Mouse (Mus musculus) heart, embryonic 13.5 days (tissue): ENCODE measurements around the gene Irgm2. TPM values are rescaled to one million over a fixed set of nuclear protein-coding genes. Genes with fewer than 3 reads are reported as not detected.

ENCODE experiments used
- ATAC-seq: fragments of 200-750 bp; cut with Nextera tagmentation; 2 replicates; pipeline ENCODE4 v1.8.0; 2017; ENCODE audit warnings: moderate TSS enrichment; ENCODE audit not compliant: insufficient number of reproducible peaks, low FRiP score, low TSS enrichment; ENCODE audit errors: extremely low read depth
- H3K27ac ChIP-seq: fragments of 300-500 bp; sonication (generic); replicated peaks from 2 replicates; pipeline ENCODE4 v1.5.1; 2015; ENCODE audit warnings: moderate library complexity, mild to moderate bottlenecking, inconsistent platforms
- H3K27me3 ChIP-seq: fragments of 300-500 bp; sonication (generic); replicated peaks from 2 replicates; pipeline ENCODE4 v1.6.1; 2015; ENCODE audit warnings: mild to moderate bottlenecking, inconsistent platforms
- H3K36me3 ChIP-seq: fragments of 300-500 bp; sonication (generic); 2 replicates; pipeline ENCODE4 v1.6.1; 2015; ENCODE audit warnings: mild to moderate bottlenecking, inconsistent platforms
- H3K4me1 ChIP-seq: fragments of 300-500 bp; sonication (generic); 2 replicates; pipeline ENCODE4 v1.6.1; 2015; ENCODE audit warnings: inconsistent platforms
- H3K4me2 ChIP-seq: fragments of 300-500 bp; sonication (generic); 2 replicates; pipeline ENCODE4 v1.6.1; 2015; ENCODE audit warnings: inconsistent platforms, mild to moderate bottlenecking, moderate library complexity
- H3K4me3 ChIP-seq: fragments of 300-500 bp; sonication (generic); 2 replicates; pipeline ENCODE4 v1.5.1; 2015; ENCODE audit warnings: moderate library complexity, mild to moderate bottlenecking, inconsistent platforms
- H3K9ac ChIP-seq: fragments of 300-500 bp; sonication (generic); 2 replicates; pipeline ENCODE4 v1.6.1; 2015; ENCODE audit warnings: inconsistent platforms, mild to moderate bottlenecking, moderate library complexity
- H3K9me3 ChIP-seq: fragments of 300-500 bp; sonication (generic); 2 replicates; pipeline ENCODE4 v1.6.1; 2016; ENCODE audit warnings: inconsistent platforms
- WGBS: fragments of 180-500 bp; shearing (Covaris S2); methylation state at CpG from one replicate; pipeline ENCODE4 v1.1.7; 2015; ENCODE audit warnings: mixed read lengths; 5-methylcytosine and 5-hydroxymethylcytosine counted together
- polyA plus RNA-seq: library from polyadenylated mRNA; unstranded; fragments of >200 nt; fragmentation: Nextera tagmentation; extraction: Ambion mirVana; gene quantifications from 2 replicates; pipeline ENCODE4 v1.2.1, GENCODE M21; 2015

The Irgm2 gene
- polyA plus RNA-seq, 1 experiment from 2014 or later, result 3.6 TPM

DNA sequence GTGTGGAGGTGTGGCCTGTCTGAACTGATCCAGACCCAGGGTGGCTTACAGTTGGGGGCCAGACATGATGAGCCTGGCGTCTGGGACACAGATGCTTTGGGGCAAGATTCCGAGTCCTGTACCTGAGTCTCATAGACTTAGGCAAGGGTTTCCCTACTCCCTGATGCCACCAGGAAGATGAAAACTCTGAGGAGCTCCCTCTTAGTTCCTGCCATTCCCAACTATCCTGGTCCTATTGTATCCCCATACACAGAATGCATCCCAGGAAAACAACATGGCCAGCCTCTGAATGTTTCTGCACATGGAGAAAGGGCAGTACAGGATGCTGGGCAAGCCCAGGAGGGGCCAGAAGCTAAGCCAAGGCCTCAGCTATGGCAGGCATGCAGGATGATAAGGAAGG is 64.1 kb downstream of the Irgm2 start:
- 66% methylated on average over 2 of the region's 2 CpGs for WGBS
- Histone ChIP-seq H3K4me2 (no peak overlapping the region), H3K4me1 (no peaks in the 10 kb centered on the region), H3K27me3 (no peaks in the 10 kb centered on the region), H3K9me3 (no peaks in the 10 kb centered on the region), H3K27ac (no peak overlapping the region), H3K4me3 (no peak overlapping the region), H3K9ac (no peak overlapping the region), H3K36me3 (no peaks in the 10 kb centered on the region)
- no peak for ATAC-seq

GRCm38 (mm10) chr11:58264546-58264945 is 65.1 kb downstream of the Irgm2 start:
- Histone ChIP-seq H3K4me3 (no peak overlapping the region), H3K4me2 (no peak overlapping the region), H3K9ac (no peak overlapping the region), H3K36me3 (no peaks in the 10 kb centered on the region), H3K9me3 (no peaks in the 10 kb centered on the region), H3K4me1 (no peaks in the 10 kb centered on the region), H3K27ac (no peak overlapping the region), H3K27me3 (no peaks in the 10 kb centered on the region)
- 71% methylated on average over 9 of the region's 9 CpGs for WGBS
- ATAC-seq, result no peak

DNA sequence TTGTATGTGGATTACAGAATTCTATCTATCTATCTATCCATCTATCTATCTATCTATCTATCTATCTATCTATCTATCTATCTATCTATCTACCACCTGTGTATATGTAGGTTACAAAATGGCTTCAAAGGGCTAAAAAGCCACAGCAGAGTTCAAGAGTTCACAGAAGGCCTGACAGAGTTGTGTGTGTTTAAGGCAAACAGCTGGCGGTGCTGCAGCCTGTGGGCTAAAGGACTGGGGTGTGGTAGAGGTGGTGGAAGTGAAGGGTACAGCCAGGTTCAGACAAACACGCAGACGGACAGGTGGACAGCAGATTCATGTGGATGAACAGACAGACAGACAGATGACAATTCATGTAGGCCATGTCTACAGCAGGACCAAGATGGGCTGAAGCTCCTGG is 68.9 kb downstream of the Irgm2 start:
- Histone ChIP-seq H3K9ac (no peak overlapping the region), H3K4me2 (no peak overlapping the region), H3K9me3 (no peaks in the 10 kb centered on the region), H3K36me3 (no peaks in the 10 kb centered on the region), H3K4me3 (no peak overlapping the region), H3K27me3 (peaks cover 11% of the 10 kb centered on the region; the same call in 1 of the 2 replicates), H3K4me1 (no peaks in the 10 kb centered on the region), H3K27ac (no peak overlapping the region)
- WGBS, result 81% methylated on average over 3 of the region's 3 CpGs
- no peak for ATAC-seq

Other genes starting within 250 kb of the Irgm2 start
- 11.7 and 12.8 TPM in 2 replicates for gene Larp1, start 190.6 kb upstream of the Irgm2 start, polyA plus RNA-seq
- not detected in 2 replicates for gene Gm12248, start 106.5 kb upstream of the Irgm2 start, polyA plus RNA-seq
- gene Cnot8, start 95.5 kb upstream of the Irgm2 start, polyA plus RNA-seq, result 64.9 and 71.1 TPM in 2 replicates
- gene Gemin5, start 31.1 kb upstream of the Irgm2 start, polyA plus RNA-seq, result 13.5 and 13.9 TPM in 2 replicates
- gene Mrpl22, start 28.0 kb upstream of the Irgm2 start, polyA plus RNA-seq, result 103 and 114 TPM in 2 replicates
- gene Igtp, start 62 bp upstream of the Irgm2 start, polyA plus RNA-seq, result 4.4 and 5.0 TPM in 2 replicates
- not detected in 2 replicates for gene 4930438A08Rik, start 75.2 kb downstream of the Irgm2 start, polyA plus RNA-seq
- gene Zfp692, start 107.5 kb downstream of the Irgm2 start, polyA plus RNA-seq, result 12.4 and 15.5 TPM in 2 replicates
- 27.7 and 28.6 TPM in 2 replicates for gene Zfp672, start 130.7 kb downstream of the Irgm2 start, polyA plus RNA-seq
- 24.0 and 25.3 TPM in 2 replicates for gene Sh3bp5l, start 131.1 kb downstream of the Irgm2 start, polyA plus RNA-seq
- not detected in 2 replicates for gene Lypd8, start 179.4 kb downstream of the Irgm2 start, polyA plus RNA-seq
- gene 1810065E05Rik, start 221.5 kb downstream of the Irgm2 start, polyA plus RNA-seq, result not detected in 2 replicates
- gene Gm12253, start 232.9 kb downstream of the Irgm2 start, polyA plus RNA-seq, result not detected in 2 replicates